Mouse (Mus musculus) embryonic fibroblast, embryonic 13.5 days (primary cell): Measurements from ENCODE around the gene Gpr6.

Experiments used
- CTCF ChIP-seq: IDR thresholded peaks from 2 replicates; pipeline ENCODE4 v1.5.1; 2011; ENCODE audit warnings: mild to moderate bottlenecking, control low read depth, low read length, moderate library complexity, borderline replicate concordance; ENCODE audit not compliant: insufficient read depth
- POLR2A ChIP-seq: IDR thresholded peaks from 2 replicates; pipeline ENCODE4 v1.6.1; 2011; ENCODE audit warnings: low read depth, mild to moderate bottlenecking, control low read depth, low read length, moderate library complexity

GRCm38 (mm10) chr10:41055581-41055980 is 16.5 kb downstream of the Gpr6 start:
- no peak for TF ChIP-seq POLR2A
- TF ChIP-seq CTCF = no peak
